Mouse (Mus musculus) urinary bladder, postnatal 25 days (tissue): ENCODE results near the gene Stard13.

Experiments
- DNase-seq: peaks from one replicate; pipeline ENCODE4 v3.0.0; 2022; ENCODE audit warnings: low spot score

Gene Stard13

GRCm38 (mm10) chr5:151056920-151057294, 176.7 kb downstream of the Stard13 start:
- no peak for DNase-seq

- no peak for DNase-seq
Observed at GRCm38 (mm10) chr5:151056255-151056919, 177.2 kb downstream of the Stard13 start.

DNA sequence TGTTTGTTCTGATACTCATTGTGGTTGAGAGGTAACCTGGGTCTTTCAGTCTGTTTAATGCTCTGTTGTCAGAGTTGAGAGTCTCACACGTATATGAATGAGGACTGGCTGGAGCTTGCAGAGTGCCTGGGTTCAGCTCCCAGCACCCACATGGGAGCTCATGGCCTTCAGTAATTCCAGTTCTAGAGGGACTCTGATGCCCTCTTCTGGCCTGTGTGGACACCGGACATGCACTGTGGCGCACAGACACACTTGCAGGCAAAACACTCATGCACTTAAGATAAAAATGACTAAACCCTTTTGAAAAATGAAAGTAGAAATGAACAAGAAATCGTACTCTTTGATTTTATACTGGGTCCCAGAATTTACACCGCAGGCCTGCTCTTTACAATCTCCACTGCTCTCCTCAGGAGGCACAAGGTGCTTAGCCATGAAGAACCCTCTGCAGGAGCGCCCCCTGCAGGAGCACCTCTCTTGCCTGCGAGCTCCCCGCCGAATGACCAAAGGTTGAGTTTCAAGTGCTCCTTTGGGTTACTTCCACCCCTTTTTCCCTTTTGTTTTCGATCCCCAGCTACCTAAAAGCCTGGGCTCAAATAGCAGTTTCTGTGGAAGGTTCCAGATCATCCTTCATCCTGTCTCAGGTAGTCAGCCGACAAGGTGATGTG, 178.1 kb downstream of the Stard13 start:
- DNase-seq, result no peak

- DNase-seq, result no peak
Observed at GRCm38 (mm10) chr5:151054743-151055114, 178.9 kb downstream of the Stard13 start.

- no peak for DNase-seq
Observed at GRCm38 (mm10) chr5:151054100-151054742, 179.4 kb downstream of the Stard13 start.

DNA sequence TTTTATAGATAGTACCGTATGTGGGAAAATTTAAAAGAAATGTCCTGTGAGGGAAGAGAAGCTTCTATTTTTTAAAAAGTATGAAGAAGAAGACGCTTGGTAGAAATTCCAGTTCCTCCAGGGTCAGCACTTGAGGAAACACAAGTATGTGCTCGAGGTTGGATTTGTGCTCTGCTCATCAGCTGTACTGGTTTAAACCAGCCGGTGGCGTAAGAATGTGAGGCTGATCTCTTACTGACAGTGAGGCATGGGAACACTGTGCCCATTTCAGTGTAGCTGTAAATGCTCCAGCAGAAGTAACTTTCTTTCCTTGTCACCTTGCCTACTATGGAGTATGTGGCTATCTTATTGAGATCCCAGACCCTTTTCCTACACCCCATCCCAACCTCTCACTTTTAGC, 180.4 kb downstream of the Stard13 start:
- DNase-seq, result no peak

DNA sequence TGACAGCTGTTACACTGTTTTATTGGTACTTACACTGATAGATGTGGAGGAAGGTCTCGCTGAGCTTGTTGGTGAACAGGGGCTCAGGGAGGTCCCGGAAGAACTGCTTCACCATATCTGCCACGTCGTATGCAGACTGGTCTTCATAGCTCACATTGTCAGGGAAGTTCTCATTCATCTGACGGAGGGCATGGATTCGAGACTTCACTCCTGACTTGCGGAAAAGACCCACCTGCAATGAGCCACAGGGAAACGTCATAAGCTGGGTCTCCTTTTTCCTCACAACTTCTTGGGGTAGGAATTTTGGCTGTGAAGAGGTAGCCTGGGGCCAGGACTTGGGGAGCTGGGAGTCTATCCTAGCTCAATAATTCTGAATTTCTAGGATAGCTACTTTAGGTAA, 181.3 kb downstream of the Stard13 start:
- DNase-seq, result no peak

GRCm38 (mm10) chr5:151047488-151047887, 186.1 kb downstream of the Stard13 start:
- no peak for DNase-seq

GRCm38 (mm10) chr5:151046917-151047316, 186.7 kb downstream of the Stard13 start:
- no peak for DNase-seq

DNA sequence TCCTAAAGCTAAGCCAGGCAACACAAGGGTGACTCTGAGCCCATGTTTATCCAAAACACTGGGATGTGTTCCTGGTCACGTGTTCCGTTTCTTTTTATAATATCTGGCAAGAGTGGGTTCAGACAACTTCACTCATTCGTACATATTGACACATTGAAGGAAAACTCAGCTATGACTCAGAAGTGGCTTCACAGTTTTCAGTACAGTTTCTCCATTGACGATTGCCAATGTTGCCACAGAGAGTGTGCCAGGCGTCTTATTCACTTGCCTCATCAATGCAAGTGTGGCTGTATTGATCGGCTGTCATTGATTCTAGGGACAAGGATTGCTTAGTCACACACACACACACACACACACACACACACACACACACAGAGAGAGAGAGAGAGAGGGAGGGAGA, 187.5 kb downstream of the Stard13 start:
- DNase-seq, result no peak

- no peak for DNase-seq
Observed at GRCm38 (mm10) chr5:151042911-151043310, 190.7 kb downstream of the Stard13 start.

DNA sequence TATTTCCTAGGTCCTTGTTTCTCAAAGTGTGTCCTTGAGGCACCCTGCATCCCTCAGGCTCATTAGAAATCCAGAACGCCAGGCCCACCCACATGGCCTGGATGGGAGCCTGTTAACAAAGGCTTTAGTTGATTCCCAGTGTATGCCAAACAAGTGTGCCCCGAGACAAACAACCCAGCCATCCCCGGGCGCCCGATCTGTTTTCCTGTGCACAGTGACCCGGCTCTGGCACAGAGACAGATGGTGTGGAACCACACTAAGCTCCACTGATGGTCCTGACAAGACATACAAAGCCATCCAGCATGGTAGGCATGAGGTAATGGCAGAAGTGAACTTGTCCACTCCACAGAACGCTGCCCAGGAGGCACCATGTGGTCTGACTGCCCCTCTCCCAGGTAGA, 195.8 kb downstream of the Stard13 start:
- DNase-seq, result no peak

DNA sequence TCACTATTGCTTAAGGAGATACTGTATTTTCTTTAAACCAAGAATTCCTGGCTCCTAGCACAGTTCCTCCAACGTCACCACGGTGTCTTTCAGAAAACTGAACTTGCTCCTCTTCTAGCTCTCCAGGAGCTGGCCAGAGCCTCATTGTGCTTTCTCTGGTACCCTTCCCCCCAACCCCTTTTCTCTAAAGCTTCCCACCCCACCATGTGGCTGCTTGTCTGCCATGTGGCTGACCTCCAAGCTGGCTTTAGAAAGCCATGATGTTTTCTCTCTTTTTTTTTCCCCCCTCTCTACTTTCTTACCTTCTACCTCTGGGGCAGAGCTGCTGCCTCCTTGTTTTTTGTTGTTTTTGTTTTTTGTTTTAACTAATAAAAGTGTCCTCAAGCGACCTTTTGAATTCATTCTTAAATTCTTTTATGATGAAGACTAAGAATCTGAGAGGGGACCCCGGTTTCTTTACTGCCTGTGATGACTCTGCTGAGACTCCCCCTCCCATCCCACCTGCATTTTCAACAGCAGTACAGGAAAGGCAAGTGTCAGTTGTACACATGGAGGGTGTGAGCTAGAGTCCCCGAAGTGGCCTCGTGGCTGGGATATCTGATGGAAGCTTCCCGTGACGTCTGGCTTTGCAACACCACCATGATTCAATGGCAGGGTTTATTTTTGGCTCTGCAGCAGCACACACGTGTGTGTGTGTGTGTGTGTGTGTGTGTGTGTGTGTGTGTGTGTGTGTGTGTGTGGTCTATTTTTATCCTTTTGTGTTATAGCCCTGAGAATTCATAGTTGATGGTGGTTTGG, 198.7 kb downstream of the Stard13 start:
- no peak for DNase-seq

GRCm38 (mm10) chr5:151028906-151029305, 204.7 kb downstream of the Stard13 start:
- no peak for DNase-seq

GRCm38 (mm10) chr5:151027171-151027570, 206.5 kb downstream of the Stard13 start:
- DNase-seq, result no peak

DNA sequence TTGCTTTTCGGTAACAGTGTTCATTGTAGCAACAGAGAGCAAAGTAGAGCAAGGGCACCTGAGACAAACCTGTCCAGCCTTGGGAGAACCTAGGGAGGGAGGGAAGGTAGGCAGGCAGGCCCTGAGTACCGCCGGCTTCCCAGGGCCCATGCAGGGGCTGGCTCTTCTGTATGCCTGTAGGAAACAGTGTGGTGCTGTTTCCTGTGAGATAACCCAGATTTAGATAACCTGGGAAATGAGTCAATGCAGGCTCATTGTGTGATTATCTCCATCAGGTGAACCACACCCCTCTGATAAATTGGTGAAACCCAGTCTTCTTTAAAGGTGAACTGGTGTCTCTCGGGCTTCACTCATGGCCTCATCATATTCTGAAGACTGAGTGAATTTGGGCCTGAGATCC, 207.6 kb downstream of the Stard13 start:
- DNase-seq, result no peak

DNA sequence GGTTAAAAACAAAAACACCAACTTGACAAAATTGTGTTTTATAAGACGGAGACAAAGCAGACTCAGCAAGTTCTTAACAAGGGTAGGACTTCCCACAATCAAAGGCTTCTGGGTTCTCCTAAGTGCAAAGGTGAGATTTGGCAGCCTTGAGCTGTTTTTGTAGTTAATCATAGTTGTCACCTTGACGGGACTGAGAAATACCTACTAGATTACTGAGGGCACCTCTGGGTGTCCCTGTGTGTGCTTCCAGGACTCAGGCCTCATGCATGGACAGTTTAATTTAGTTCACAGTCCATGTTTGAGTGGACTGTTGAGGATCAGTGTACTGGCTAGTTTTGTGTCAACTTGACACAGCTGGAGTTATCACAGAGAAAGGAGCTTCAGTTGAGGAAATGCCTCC, 209.2 kb downstream of the Stard13 start:
- no peak for DNase-seq

DNA sequence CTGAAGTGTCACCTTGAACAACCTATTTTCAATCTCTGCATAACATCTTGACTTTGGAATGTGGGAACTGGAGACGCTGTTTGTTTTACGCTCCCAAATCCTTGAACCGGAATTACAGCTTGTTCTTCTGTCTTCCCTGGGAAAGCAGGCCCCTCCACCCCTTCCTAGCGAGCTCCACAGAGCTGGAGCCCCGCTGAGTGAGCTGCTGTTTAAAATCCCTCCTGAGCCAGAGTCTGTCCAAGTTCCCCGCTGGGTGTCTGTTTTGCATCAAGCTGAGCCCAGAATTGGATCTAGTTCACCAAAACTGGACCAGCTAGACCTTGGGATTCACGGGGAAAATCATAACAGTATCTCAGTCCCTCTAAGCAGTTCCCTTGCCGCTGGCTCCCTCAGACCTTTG, 210.2 kb downstream of the Stard13 start:
- DNase-seq, result no peak

GRCm38 (mm10) chr5:151022939-151023338, 210.7 kb downstream of the Stard13 start:
- DNase-seq, result no peak

GRCm38 (mm10) chr5:151022026-151022425, 211.6 kb downstream of the Stard13 start:
- DNase-seq, result no peak

DNA sequence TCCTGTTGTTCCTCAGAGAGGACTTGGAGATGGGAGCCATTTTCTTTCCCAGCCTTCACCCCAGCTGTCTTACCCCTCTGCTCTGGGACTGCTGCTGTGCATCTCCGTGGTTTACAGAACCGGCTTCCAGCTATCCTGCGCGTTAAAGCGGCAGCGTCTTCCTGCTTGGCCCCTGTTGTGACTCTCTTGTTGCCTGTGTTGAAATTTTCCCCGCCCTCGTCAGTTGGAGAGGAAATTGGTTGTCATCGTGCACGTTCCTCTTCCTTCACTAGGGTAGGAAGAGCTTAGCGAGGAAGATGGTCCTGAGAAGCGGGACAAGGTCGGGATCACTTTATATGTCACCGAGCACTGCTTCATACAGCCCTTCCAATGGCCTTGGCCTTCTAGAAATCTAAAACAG, 212.8 kb downstream of the Stard13 start:
- no peak for DNase-seq

GRCm38 (mm10) chr5:151020031-151020820, 213.4 kb downstream of the Stard13 start:
- no peak for DNase-seq
